In genomic region chr5:15979225-15979624, GRCm38 (mm10) we compare ENCODE assay signal across 25 mouse cellular contexts. TPM values are rescaled to one million over a fixed set of nuclear protein-coding genes. Genes with fewer than 3 reads are reported as not detected.
DNase-seq lines count a peak whose midpoint lies in the region; ATAC-seq lines count a peak whose summit lies in the region.
"Had no signal": no experiment of that assay in that cellular context is flagged by ENCODE, and none has a peak within 500 bp of the region (broad histone marks: within the 10 kb centered on the region; RNA-seq: fewer than 3 reads in every experiment).

No protein-coding gene starts in this region.

- no peak overlapping the region for H3K4me2 ChIP-seq in embryonic facial prominence, embryonic 14.5 days (ENCODE audit: low read depth, low read length)
- H3K4me2 ChIP-seq in kidney, embryonic 14.5 days (replicated peaks; ENCODE audit: low read depth, low read length), result no peak overlapping the region
- no peak overlapping the region for H3K4me2 ChIP-seq in kidney, embryonic 16.5 days (replicated peaks; ENCODE audit: low read depth, low read length)
- H3K4me2 ChIP-seq: embryonic facial prominence, embryonic 13.5 days; forebrain, embryonic 13.5 days; forebrain, embryonic 15.5 days had no signal

- peak; percentile 21 for DNase-seq in embryonic facial prominence, embryonic 14.5 days (ENCODE audit: low spot score)
- no peak for DNase-seq in embryonic facial prominence, embryonic 10.5 days (ENCODE audit: low spot score)
- DNase-seq in heart, adult 11 months, result peak; percentile 36
- DNase-seq in heart, postnatal 36 days, result no peak
- DNase-seq in kidney, adult 8-10 months, result no peak
- DNase-seq in kidney, adult 9 months, result no peak
- DNase-seq: adrenal gland, adult 8-10 months; adrenal gland, postnatal 14 days; adrenal gland, postnatal 36 days; B cell, adult 2 months; cerebellum, adult 11-12 months; cerebellum, adult 2 months; cerebellum, adult 9-10 months; cerebellum, postnatal 10 days; cerebellum, postnatal 25 days had no signal

- no peak overlapping the region for H3K9ac ChIP-seq in embryonic facial prominence, embryonic 14.5 days (ENCODE audit: low read depth, low read length)
- H3K9ac ChIP-seq in kidney, embryonic 14.5 days (ENCODE audit: low read depth, low read length), result no peak overlapping the region
- H3K9ac ChIP-seq in kidney, embryonic 16.5 days (replicated peaks; ENCODE audit: low read length), result no peak overlapping the region
- H3K9ac ChIP-seq: embryonic facial prominence, embryonic 13.5 days; forebrain, embryonic 13.5 days; forebrain, embryonic 15.5 days had no signal

- peaks cover 12% of the 10 kb centered on the region for H3K4me1 ChIP-seq in embryonic facial prominence, embryonic 14.5 days (ENCODE audit: control insufficient read depth, insufficient read depth, low read length)
- peaks cover 19% of the 10 kb centered on the region for H3K4me1 ChIP-seq in embryonic facial prominence, embryonic 10.5 days
- no peaks in the 10 kb centered on the region for H3K4me1 ChIP-seq in kidney, embryonic 14.5 days (ENCODE audit: control insufficient read depth, insufficient read depth, low read length)
- H3K4me1 ChIP-seq in kidney, embryonic 16.5 days (ENCODE audit: insufficient read depth, low read length), result peaks cover 11% of the 10 kb centered on the region
- H3K4me1 ChIP-seq: forebrain, embryonic 15.5 days had no signal

- H3K27ac ChIP-seq in embryonic facial prominence, embryonic 14.5 days (replicated peaks; ENCODE audit: low read depth, low read length), result no peak overlapping the region
- H3K27ac ChIP-seq in embryonic facial prominence, embryonic 10.5 days (replicated peaks), result no peak overlapping the region
- H3K27ac ChIP-seq in kidney, embryonic 14.5 days (ENCODE audit: low read depth, low read length), result no peak overlapping the region
- H3K27ac ChIP-seq in kidney, embryonic 16.5 days (ENCODE audit: low read length), result no peak overlapping the region
- H3K27ac ChIP-seq: embryonic facial prominence, embryonic 13.5 days; forebrain, embryonic 13.5 days; forebrain, embryonic 15.5 days had no signal

- no peaks in the 10 kb centered on the region for H3K36me3 ChIP-seq in embryonic facial prominence, embryonic 14.5 days (ENCODE audit: control insufficient read depth, insufficient read depth, low read length)
- no peaks in the 10 kb centered on the region for H3K36me3 ChIP-seq in embryonic facial prominence, embryonic 10.5 days (replicated peaks)
- H3K36me3 ChIP-seq in kidney, embryonic 14.5 days (ENCODE audit: control insufficient read depth, insufficient read depth, low read length), result no peaks in the 10 kb centered on the region
- H3K36me3 ChIP-seq in kidney, embryonic 16.5 days (ENCODE audit: insufficient read depth, low read length), result no peaks in the 10 kb centered on the region
- H3K36me3 ChIP-seq: embryonic facial prominence, embryonic 13.5 days; forebrain, embryonic 15.5 days; G1E had no signal

- intact Hi-C loops in heart, postnatal 36 days (cut with DNase I), result no loop called here

- ATAC-seq in embryonic facial prominence, embryonic 14.5 days (ENCODE audit: low read depth), result peak; percentile 56; the same call in 1 of the 2 replicates
- peak; percentile 62; the same call in 1 of the 2 replicates for ATAC-seq in kidney, embryonic 14.5 days (ENCODE audit: low FRiP score, low TSS enrichment)
- ATAC-seq in kidney, embryonic 16.5 days (ENCODE audit: low FRiP score, low TSS enrichment), result peak; percentile 57; the same call in 1 of the 2 replicates
- ATAC-seq: activated CD4-positive, CD25-positive, alpha-beta regulatory T cell, adult 4 months; CD4-positive, CD25-positive, alpha-beta regulatory T cell, adult 4 months; forebrain, embryonic 13.5 days; forebrain, embryonic 15.5 days; Patski had no signal

- no peaks in the 10 kb centered on the region for H3K27me3 ChIP-seq in embryonic facial prominence, embryonic 14.5 days (replicated peaks; ENCODE audit: control insufficient read depth, insufficient read depth, low read length)
- H3K27me3 ChIP-seq in embryonic facial prominence, embryonic 10.5 days (replicated peaks; ENCODE audit: low read depth, poor library complexity, severe bottlenecking), result peaks cover 97% of the 10 kb centered on the region
- H3K27me3 ChIP-seq in kidney, embryonic 14.5 days (ENCODE audit: control insufficient read depth, insufficient read depth, low read length), result no peaks in the 10 kb centered on the region
- no peaks in the 10 kb centered on the region for H3K27me3 ChIP-seq in kidney, embryonic 16.5 days (ENCODE audit: insufficient read depth, low read length)
- H3K27me3 ChIP-seq: CH12.LX; embryonic facial prominence, embryonic 13.5 days; Patski had no signal

- WGBS in embryonic facial prominence, embryonic 14.5 days, result 72% methylated on average over 2 of the region's 2 CpGs
- WGBS in embryonic facial prominence, embryonic 10.5 days, result 75% methylated on average over 2 of the region's 2 CpGs
- WGBS in kidney, embryonic 14.5 days, result 55% methylated on average over 2 of the region's 2 CpGs
- 66% methylated on average over 2 of the region's 2 CpGs for WGBS in kidney, embryonic 16.5 days

- no peak overlapping the region for H3K4me3 ChIP-seq in embryonic facial prominence, embryonic 14.5 days (ENCODE audit: low read depth, low read length)
- H3K4me3 ChIP-seq in embryonic facial prominence, embryonic 10.5 days, result no peak overlapping the region
- H3K4me3 ChIP-seq in kidney, embryonic 14.5 days (ENCODE audit: low read length), result no peak overlapping the region
- no peak overlapping the region for H3K4me3 ChIP-seq in kidney, embryonic 16.5 days (ENCODE audit: low read length)
- H3K4me3 ChIP-seq: embryonic facial prominence, embryonic 13.5 days; forebrain, embryonic 13.5 days; forebrain, embryonic 15.5 days had no signal

- no peaks in the 10 kb centered on the region for H3K9me3 ChIP-seq in embryonic facial prominence, embryonic 14.5 days (ENCODE audit: control insufficient read depth, low read length)
- H3K9me3 ChIP-seq in embryonic facial prominence, embryonic 10.5 days, result no peaks in the 10 kb centered on the region
- H3K9me3 ChIP-seq in kidney, embryonic 14.5 days (ENCODE audit: control insufficient read depth, low read length), result no peaks in the 10 kb centered on the region
- no peaks in the 10 kb centered on the region for H3K9me3 ChIP-seq in kidney, embryonic 16.5 days (ENCODE audit: low read length)
- H3K9me3 ChIP-seq: embryonic facial prominence, embryonic 13.5 days; forebrain, embryonic 13.5 days; forebrain, embryonic 15.5 days; G1E had no signal

RNA-seq across cellular contexts. Expression of gene Cacna2d1, which starts 44.7 kb away (rescaled TPM):
- polyA plus RNA-seq in embryonic facial prominence, embryonic 14.5 days (2014; fragmentation: Nextera tagmentation; extraction: Ambion mirVana), result 33.0 and 34.0 TPM in 2 replicates
- 6.0 and 8.2 TPM in 2 replicates for polyA plus RNA-seq in embryonic facial prominence, embryonic 10.5 days (2016; fragmentation: Nextera tagmentation; extraction: Ambion mirVana)
- 100 to 1,000 TPM in 1 of 2 experiments, 10 to 100 TPM in 1; 95.3 to 107 TPM for total RNA-seq in heart, postnatal 36 days (2021)
- 18.5 and 24.1 TPM in 2 replicates for polyA plus RNA-seq in kidney, embryonic 14.5 days (2014; fragmentation: Nextera tagmentation; extraction: Ambion mirVana)
- polyA plus RNA-seq in kidney, embryonic 16.5 days (2015; fragmentation: Nextera tagmentation; extraction: Ambion mirVana), result 13.3 and 15.3 TPM in 2 replicates
- polyA plus RNA-seq: CD4-positive, CD25-positive, alpha-beta regulatory T cell, adult 4 months; G1E had no signal

Comparison
In these comparisons a context has a peak if more than half of its experiments do, and no peak if none do; other contexts are left out.
1. DNase-seq: peak in embryonic facial prominence, embryonic 14.5 days (single experiment) and heart, adult 11 months (single experiment); none in embryonic facial prominence, embryonic 10.5 days (single experiment), heart, postnatal 36 days (0 of 2), kidney, adult 8-10 months (0 of 2) and kidney, adult 9 months (single experiment).
2. Peak in every context shown above with its lines, with median percentiles within 50 percentile points of each other: ATAC-seq.